Mouse (Mus musculus): ENCODE results near the gene Fam98c.

- TF ChIP-seq CTCF (IDR thresholded peaks at IDR 0.05; ENCODE audit: insufficient read depth, low read depth, low read length) = no peak
- TF ChIP-seq POLR2A (IDR thresholded peaks at IDR 0.05; ENCODE audit: insufficient read depth, low read depth, low read length) = no peak
Observed at GRCm38 (mm10) chr7:29134693-29135386, 21.2 kb downstream of the Fam98c start, which contains the start of gene Rasgrp4.

Data from olfactory bulb, adult 2 months (tissue).